8 mouse cellular contexts compared by ENCODE assay signal in the genomic region with DNA sequence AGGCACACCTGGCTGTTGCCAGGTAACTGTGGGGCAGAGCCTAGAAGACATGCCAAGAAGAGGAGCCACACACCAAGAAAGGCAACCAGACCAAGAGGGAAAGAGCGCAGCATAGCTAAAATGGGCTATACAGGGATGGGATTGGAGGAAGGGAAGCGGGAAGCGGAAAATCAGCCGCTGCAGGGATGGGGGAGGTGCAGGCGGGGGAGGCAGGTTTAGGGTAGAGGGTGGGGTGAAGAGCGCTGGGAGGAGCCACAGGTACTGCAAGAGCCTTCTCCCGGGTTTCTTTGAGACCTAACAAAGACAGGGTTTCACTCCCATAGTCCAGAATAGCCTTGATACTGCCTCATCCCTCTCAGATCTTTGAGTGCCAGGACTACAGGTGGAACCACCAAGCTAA. TPM values are rescaled to one million over a fixed set of nuclear protein-coding genes. Genes with fewer than 3 reads are reported as not detected.
DNase-seq lines count a peak whose midpoint lies in the region; ATAC-seq and TF ChIP-seq lines count a peak whose summit lies in the region.
"Had no signal": no experiment of that assay in that cellular context is flagged by ENCODE, and none has a peak within 500 bp of the region (broad histone marks: within the 10 kb centered on the region; RNA-seq: fewer than 3 reads in every experiment).

No protein-coding gene starts in this region.

- H3K4me3 ChIP-seq in hindbrain, embryonic 15.5 days: no peak overlapping the region
- no peak overlapping the region for H3K4me3 ChIP-seq in lung, embryonic 14.5 days (ENCODE audit: low read depth, low read length)

- H3K27me3 ChIP-seq in hindbrain, embryonic 15.5 days: no peaks in the 10 kb centered on the region
- no peaks in the 10 kb centered on the region for H3K27me3 ChIP-seq in lung, embryonic 14.5 days (ENCODE audit: insufficient read depth, low read length)

- H3K9me3 ChIP-seq in hindbrain, embryonic 15.5 days: no peaks in the 10 kb centered on the region
- no peaks in the 10 kb centered on the region for H3K9me3 ChIP-seq in lung, embryonic 14.5 days (ENCODE audit: low read depth, low read length)

- DNase-seq in ovary, postnatal 14 days (ENCODE audit: low spot score): peak; percentile 30
- no peak for DNase-seq in ovary, postnatal 10 days (ENCODE audit: low spot score)
- peak; percentile 21 for DNase-seq in lung, embryonic 14.5 days
- DNase-seq in testis, postnatal 14 days (ENCODE audit: low spot score): peak; percentile 35
- DNase-seq in layer of hippocampus, adult 8-10 months (ENCODE audit: low spot score in 2 of 2): no peak
- DNase-seq in heart, postnatal 36 days: no peak

- peak overlapping the region; percentile 44 for H3K4me2 ChIP-seq in hindbrain, embryonic 15.5 days
- H3K4me2 ChIP-seq in lung, embryonic 14.5 days: peak overlapping the region; percentile 33

- no peak for TF ChIP-seq CTCF in lung, embryonic 14.5 days (IDR thresholded peaks at IDR 0.05; ENCODE audit: low read depth)

- H3K27ac ChIP-seq in hindbrain, embryonic 15.5 days (replicated peaks): no peak overlapping the region
- H3K27ac ChIP-seq in lung, embryonic 14.5 days (ENCODE audit: low read depth): no peak overlapping the region
- H3K27ac ChIP-seq: liver, embryonic 14.5 days had no signal

- H3K9ac ChIP-seq in hindbrain, embryonic 15.5 days: no peak overlapping the region
- H3K9ac ChIP-seq in lung, embryonic 14.5 days: no peak overlapping the region
- H3K9ac ChIP-seq: liver, embryonic 14.5 days had no signal

- intact Hi-C loops in heart, postnatal 36 days (cut with DNase I): no loop called here

- H3K36me3 ChIP-seq in hindbrain, embryonic 15.5 days: no peaks in the 10 kb centered on the region
- H3K36me3 ChIP-seq in lung, embryonic 14.5 days (ENCODE audit: insufficient read depth): no peaks in the 10 kb centered on the region

- 0 out of 2 replicates have a peak, but pooled peaks have one; percentile 15 for ATAC-seq in hindbrain, embryonic 15.5 days (ENCODE audit: low FRiP score, low read depth)
- peak; percentile 32; the same call in 1 of the 2 replicates for ATAC-seq in lung, embryonic 14.5 days (ENCODE audit: insufficient read depth)

- no peaks in the 10 kb centered on the region for H3K4me1 ChIP-seq in hindbrain, embryonic 15.5 days (replicated peaks)
- no peaks in the 10 kb centered on the region for H3K4me1 ChIP-seq in lung, embryonic 14.5 days (ENCODE audit: insufficient read depth)

- WGBS in hindbrain, embryonic 15.5 days: 17% methylated on average over 7 of the region's 7 CpGs
- WGBS in lung, embryonic 14.5 days: 8% methylated on average over 7 of the region's 7 CpGs

RNA-seq across cellular contexts. Expression of a gene that starts 22.4 kb away (rescaled TPM):
- 391 and 393 TPM in 2 replicates for polyA plus RNA-seq in hindbrain, embryonic 15.5 days (2015; fragmentation: Nextera tagmentation; extraction: Ambion mirVana)
- 357 and 378 TPM in 2 replicates for polyA plus RNA-seq in lung, embryonic 14.5 days (2014; fragmentation: Nextera tagmentation; extraction: Ambion mirVana)
- 100 to 1,000 TPM; 313 to 401 (median 363) TPM for total RNA-seq in layer of hippocampus, adult 8-10 months (2022)
- total RNA-seq in heart, postnatal 36 days (2021): 100 to 1,000 TPM in 1 of 2 experiments, 10 to 100 TPM in 1; 98.3 to 181 TPM

RNA-seq across cellular contexts. Expression of a gene that starts 45.6 kb away (rescaled TPM):
- 0.35 and 0.45 TPM in 2 replicates for polyA plus RNA-seq in hindbrain, embryonic 15.5 days (2015; fragmentation: Nextera tagmentation; extraction: Ambion mirVana)
- polyA plus RNA-seq in lung, embryonic 14.5 days (2014; fragmentation: Nextera tagmentation; extraction: Ambion mirVana): 0.53 and 1.0 TPM in 2 replicates
- total RNA-seq in layer of hippocampus, adult 8-10 months (2022): not detected
- total RNA-seq in heart, postnatal 36 days (2021): not detected

Comparison
In these comparisons a context has a peak if more than half of its experiments do, and no peak if none do; other contexts are left out.
1. DNase-seq: peak in ovary, postnatal 14 days (single experiment), lung, embryonic 14.5 days (single experiment) and testis, postnatal 14 days (single experiment); none in ovary, postnatal 10 days (single experiment), layer of hippocampus, adult 8-10 months (0 of 2) and heart, postnatal 36 days (0 of 2).